Mouse (Mus musculus): ENCODE results near the gene Myo16. TPM values are rescaled to one million over a fixed set of nuclear protein-coding genes. Genes with fewer than 3 reads are reported as not detected.

Gene Myo16
- total and polyA plus RNA-seq, 3 experiments, result not detected

- no peaks in the 10 kb centered on the region for H3K79me2 ChIP-seq (ENCODE audit: control insufficient read depth, insufficient read depth, low read length, poor library complexity)
- no peak overlapping the region for H3K9ac ChIP-seq (ENCODE audit: control insufficient read depth, low read depth, low read length, poor library complexity, severe bottlenecking)
- no peaks in the 10 kb centered on the region for H3K27me3 ChIP-seq (ENCODE audit: control insufficient read depth in 1 of 2, insufficient read depth in 2 of 2, low read length in 2 of 2)
- H3K4me3 ChIP-seq (ENCODE audit: control insufficient read depth in 1 of 2, insufficient read depth in 1 of 2, low read depth in 2 of 2, low read length in 2 of 2), result no peak overlapping the region
- H3K4me1 ChIP-seq (ENCODE audit: control insufficient read depth in 1 of 2, insufficient read depth in 2 of 2, low read length in 2 of 2), result no peaks in the 10 kb centered on the region
- DNase-seq (ENCODE audit: low read depth, low spot score), result no peak
- TF ChIP-seq MXI1 (IDR thresholded peaks at IDR 0.05; ENCODE audit: low read depth, low read length) (no peak), POLR2AphosphoS2 (IDR thresholded peaks at IDR 0.05; ENCODE audit: low read length) (no peak)
- H3K9me3 ChIP-seq (replicated peaks; ENCODE audit: insufficient read depth, low read length), result no peaks in the 10 kb centered on the region
- H3K27ac ChIP-seq (ENCODE audit: control insufficient read depth, low read depth, low read length), result no peak overlapping the region
- no peaks in the 10 kb centered on the region for H3K36me3 ChIP-seq (ENCODE audit: control insufficient read depth in 1 of 2, insufficient read depth in 2 of 2, low read length in 2 of 2)
Observed at GRCm38 (mm10) chr8:10416806-10417205, 263.1 kb downstream of the Myo16 start.

DNA sequence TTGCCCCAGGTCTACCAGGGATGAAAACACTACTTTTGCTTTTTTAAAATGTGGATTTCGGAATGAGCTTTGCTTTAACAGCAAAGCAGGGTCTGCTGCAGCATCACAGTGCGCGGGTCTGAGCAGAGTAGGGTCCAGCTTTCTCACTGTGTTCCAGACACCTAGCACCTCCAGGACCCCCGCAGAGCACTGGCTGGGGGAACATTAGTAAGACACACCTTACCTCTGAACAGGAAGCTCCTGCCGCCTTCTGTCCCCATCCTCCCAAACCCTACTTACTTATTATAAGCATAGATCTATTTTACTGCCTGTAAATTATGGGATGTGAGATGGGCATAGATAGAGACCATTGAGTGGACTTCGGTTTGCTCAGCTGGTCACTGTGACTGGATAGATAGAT is 263.6 kb downstream of the Myo16 start:
- Histone ChIP-seq H3K27ac (ENCODE audit: control insufficient read depth, low read depth, low read length) (no peak overlapping the region), H3K9ac (ENCODE audit: control insufficient read depth, low read depth, low read length, poor library complexity, severe bottlenecking) (no peak overlapping the region), H3K27me3 (ENCODE audit: control insufficient read depth in 1 of 2, insufficient read depth in 2 of 2, low read length in 2 of 2) (no peaks in the 10 kb centered on the region), H3K36me3 (ENCODE audit: control insufficient read depth in 1 of 2, insufficient read depth in 2 of 2, low read length in 2 of 2) (no peaks in the 10 kb centered on the region), H3K9me3 (replicated peaks; ENCODE audit: insufficient read depth, low read length) (no peaks in the 10 kb centered on the region), H3K4me1 (ENCODE audit: control insufficient read depth in 1 of 2, insufficient read depth in 2 of 2, low read length in 2 of 2) (no peaks in the 10 kb centered on the region), H3K79me2 (ENCODE audit: control insufficient read depth, insufficient read depth, low read length, poor library complexity) (no peaks in the 10 kb centered on the region), H3K4me3 (ENCODE audit: control insufficient read depth in 1 of 2, insufficient read depth in 1 of 2, low read depth in 2 of 2, low read length in 2 of 2) (no peak overlapping the region)
- no peak for DNase-seq (ENCODE audit: low read depth, low spot score)
- no peak for TF ChIP-seq TAL1 (IDR thresholded peaks at IDR 0.05; ENCODE audit: low read length)
- TF ChIP-seq USF1 (IDR thresholded peaks at IDR 0.05; ENCODE audit: low read depth, low read length), result no peak
- no peak for TF ChIP-seq GATA1 (IDR thresholded peaks at IDR 0.05; ENCODE audit: low read depth, low read length)
- no peak for TF ChIP-seq CHD2 (IDR thresholded peaks at IDR 0.05; ENCODE audit: low read length)
- no peak for TF ChIP-seq UBTF (IDR thresholded peaks at IDR 0.05; ENCODE audit: borderline replicate concordance, insufficient read depth, low read depth, low read length)

GRCm38 (mm10) chr8:10418013-10418412 is 264.3 kb downstream of the Myo16 start:
- Histone ChIP-seq H3K4me1 (ENCODE audit: control insufficient read depth in 1 of 2, insufficient read depth in 2 of 2, low read length in 2 of 2) (no peaks in the 10 kb centered on the region), H3K36me3 (ENCODE audit: control insufficient read depth in 1 of 2, insufficient read depth in 2 of 2, low read length in 2 of 2) (no peaks in the 10 kb centered on the region), H3K27me3 (ENCODE audit: control insufficient read depth in 1 of 2, insufficient read depth in 2 of 2, low read length in 2 of 2) (no peaks in the 10 kb centered on the region), H3K27ac (ENCODE audit: control insufficient read depth, low read depth, low read length) (no peak overlapping the region), H3K9me3 (replicated peaks; ENCODE audit: insufficient read depth, low read length) (no peaks in the 10 kb centered on the region), H3K9ac (ENCODE audit: control insufficient read depth, low read depth, low read length, poor library complexity, severe bottlenecking) (no peak overlapping the region), H3K79me2 (ENCODE audit: control insufficient read depth, insufficient read depth, low read length, poor library complexity) (no peaks in the 10 kb centered on the region), H3K4me3 (ENCODE audit: control insufficient read depth in 1 of 2, insufficient read depth in 1 of 2, low read depth in 2 of 2, low read length in 2 of 2) (no peak overlapping the region)
- TF ChIP-seq ZC3H11A (IDR thresholded peaks at IDR 0.05; ENCODE audit: low read depth, low read length) (no peak), USF2 (IDR thresholded peaks at IDR 0.05; ENCODE audit: borderline replicate concordance in 1 of 2, insufficient read depth in 1 of 2, low read depth in 1 of 2, low read length in 2 of 2) (no peak), RAD21 (IDR thresholded peaks at IDR 0.05; ENCODE audit: low read depth, low read length) (no peak), CTCF (IDR thresholded peaks at IDR 0.05 in 2 of 3, conservative IDR thresholded peaks at IDR 0.05 in 1 of 3; ENCODE audit: control insufficient read depth in 1 of 3, insufficient read depth in 1 of 3, low read depth in 2 of 3, low read length in 3 of 3, poor library complexity in 1 of 3, severe bottlenecking in 1 of 3) (no peak), GABPA (IDR thresholded peaks at IDR 0.05; ENCODE audit: low read depth, low read length) (no peak), MAFK (IDR thresholded peaks at IDR 0.05; ENCODE audit: borderline replicate concordance, low read depth, low read length) (no peak), ETS1 (IDR thresholded peaks at IDR 0.05; ENCODE audit: low read depth, low read length) (no peak), MAZ (IDR thresholded peaks at IDR 0.05; ENCODE audit: low read depth, low read length) (no peak), JUND (IDR thresholded peaks at IDR 0.05; ENCODE audit: low read depth, low read length) (no peak), NELFE (IDR thresholded peaks at IDR 0.05; ENCODE audit: low read depth, low read length) (no peak), ZNF384 (IDR thresholded peaks at IDR 0.05; ENCODE audit: low read depth, low read length) (no peak)
- DNase-seq (ENCODE audit: low read depth, low spot score), result no peak
